Mouse (Mus musculus) hindbrain, embryonic 11.5 days (tissue): Measurements from ENCODE around the gene Vmn1r236. TPM values are rescaled to one million over a fixed set of nuclear protein-coding genes. Genes with fewer than 3 reads are reported as not detected.

Source experiments
- ATAC-seq: fragments of 200-750 bp; cut with Nextera tagmentation; 2 replicates; pipeline ENCODE4 v1.8.0; 2017; ENCODE audit warnings: mild to moderate bottlenecking, moderate TSS enrichment, moderate library complexity; ENCODE audit not compliant: low FRiP score
- DNase-seq: peaks from one replicate; pipeline ENCODE4 v3.0.0-alpha.2; 2015; ENCODE audit warnings: low spot score
- H3K27ac ChIP-seq: fragments of 300-500 bp; sonication (generic); 2 replicates; pipeline ENCODE4 v1.5.1; 2014; ENCODE audit warnings: mild to moderate bottlenecking, low read depth, low read length
- H3K27me3 ChIP-seq: fragments of 300-500 bp; sonication (generic); 2 replicates; pipeline ENCODE4 v1.6.1; 2014; ENCODE audit warnings: mild to moderate bottlenecking, low read length, moderate library complexity, mixed read lengths; ENCODE audit not compliant: control insufficient read depth, insufficient read depth
- H3K36me3 ChIP-seq: fragments of 300-500 bp; sonication (generic); 2 replicates; pipeline ENCODE4 v1.6.1; 2014; ENCODE audit warnings: mild to moderate bottlenecking, low read length, moderate library complexity, mixed read lengths; ENCODE audit not compliant: control insufficient read depth, insufficient read depth
- H3K4me1 ChIP-seq: fragments of 300-500 bp; sonication (generic); replicated peaks from 2 replicates; pipeline ENCODE4 v1.6.1; 2014; ENCODE audit warnings: low read length, mixed read lengths; ENCODE audit not compliant: control insufficient read depth, insufficient read depth
- H3K4me2 ChIP-seq: fragments of 300-500 bp; sonication (generic); replicated peaks from 2 replicates; pipeline ENCODE4 v1.6.1; 2014; ENCODE audit warnings: mild to moderate bottlenecking, low read depth, low read length
- H3K4me3 ChIP-seq: fragments of 300-500 bp; sonication (generic); 2 replicates; pipeline ENCODE4 v1.5.1; 2014; ENCODE audit warnings: low read depth, low read length
- H3K9ac ChIP-seq: fragments of 300-500 bp; sonication (generic); 2 replicates; pipeline ENCODE4 v1.6.1; 2014; ENCODE audit warnings: low read depth, low read length
- H3K9me3 ChIP-seq: fragments of 300-500 bp; sonication (generic); 2 replicates; pipeline ENCODE4 v1.6.1; 2016; ENCODE audit warnings: low read length; ENCODE audit not compliant: control insufficient read depth
- WGBS: fragments of 180-500 bp; shearing (Covaris S2); extraction: QIAGEN DNeasy Blood & Tissue Kit; methylation state at CpG from one replicate; pipeline ENCODE4 v1.1.7; 2014; 5-methylcytosine and 5-hydroxymethylcytosine counted together
- polyA plus RNA-seq: library from polyadenylated mRNA; unstranded; fragments of >200 nt; fragmentation: Nextera tagmentation; extraction: Ambion mirVana; gene quantifications from 2 replicates; pipeline ENCODE4 v1.2.1, GENCODE M21; 2014

Vmn1r236 gene
- not detected in 2 replicates for polyA plus RNA-seq

GRCm38 (mm10) chr17:21282642-21283041, at the start of gene Vmn1r236:
Vmn1r236 (plus strand) TSS chr17:21282942.
- no peak for ATAC-seq
- H3K4me2 ChIP-seq = no peak within 1 kb of the TSS
- H3K4me3 ChIP-seq = no peak within 1 kb of the TSS
- H3K9ac ChIP-seq = no peak within 1 kb of the TSS
- H3K9me3 ChIP-seq = no peaks in the 10 kb centered on the region
- no peak within 1 kb of the TSS for H3K27ac ChIP-seq
- WGBS = 81% methylated on average over 3 of the region's 3 CpGs
- H3K4me1 ChIP-seq = no peaks in the 10 kb centered on the region
- no peak for DNase-seq
- no peaks in the 10 kb centered on the region for H3K36me3 ChIP-seq
- no peaks in the 10 kb centered on the region for H3K27me3 ChIP-seq

DNA sequence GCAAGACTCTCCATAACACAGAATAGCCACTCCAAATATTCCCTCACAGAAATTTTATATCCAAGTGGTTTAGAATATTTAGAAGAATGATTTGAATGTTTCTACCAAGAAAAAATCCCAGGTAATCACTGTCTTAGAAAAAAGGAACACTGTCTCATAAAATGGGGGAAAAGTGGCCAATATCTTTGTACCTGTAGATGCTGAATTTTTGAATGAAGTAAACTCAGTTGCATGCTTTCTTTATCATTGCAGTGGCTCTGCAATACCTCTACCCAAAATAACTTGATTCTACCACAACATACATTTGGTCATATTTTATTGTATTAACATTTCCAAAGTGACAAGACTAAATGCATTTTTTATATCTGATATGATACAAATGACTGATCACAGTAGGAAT, 26.6 kb upstream of the Vmn1r236 start, which contains the start of gene Vmn1r235:
Gene Vmn1r235 (plus strand): TSS at position 301 of the 400 bp plus-strand sequence.
- Histone ChIP-seq H3K9ac (no peak within 1 kb of the TSS), H3K4me1 (no peaks in the 10 kb centered on the region), H3K4me3 (no peak within 1 kb of the TSS), H3K27ac (no peak within 1 kb of the TSS), H3K36me3 (no peaks in the 10 kb centered on the region), H3K27me3 (no peaks in the 10 kb centered on the region), H3K4me2 (no peak within 1 kb of the TSS), H3K9me3 (no peaks in the 10 kb centered on the region)
- ATAC-seq (no peak), DNase-seq (no peak)

- no peaks in the 10 kb centered on the region for H3K27me3 ChIP-seq
- no peaks in the 10 kb centered on the region for H3K4me1 ChIP-seq
- no peaks in the 10 kb centered on the region for H3K9me3 ChIP-seq
- no peak for ATAC-seq
- no peak overlapping the region for H3K4me3 ChIP-seq
- H3K4me2 ChIP-seq = no peak overlapping the region
- H3K27ac ChIP-seq = no peak overlapping the region
- H3K9ac ChIP-seq = no peak overlapping the region
- H3K36me3 ChIP-seq = no peaks in the 10 kb centered on the region
- DNase-seq = peak; percentile 58
- 19% methylated on average over 4 of the region's 4 CpGs for WGBS
Observed at GRCm38 (mm10) chr17:21272103-21272502, 10.6 kb upstream of the Vmn1r236 start.

DNA sequence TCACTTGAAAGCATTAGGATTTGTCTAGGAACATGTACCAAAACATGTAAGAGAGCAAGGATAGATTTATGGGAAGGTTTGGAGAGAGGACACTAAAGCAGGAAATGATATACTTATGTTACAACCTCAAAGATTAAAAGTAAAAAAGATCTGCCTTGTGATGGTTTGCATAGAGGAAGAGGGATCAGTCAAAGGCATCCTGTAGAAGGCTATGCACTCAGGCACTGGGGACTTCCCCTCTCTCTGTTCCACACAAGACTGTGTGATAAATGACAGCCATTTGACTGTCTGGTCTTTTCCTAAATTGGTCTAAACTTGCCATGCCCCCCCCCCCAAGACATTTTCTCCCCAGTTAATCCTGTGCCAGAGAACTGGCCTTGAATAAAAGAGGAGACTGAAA, 1.7 kb downstream of the Vmn1r236 start:
- no peak for ATAC-seq
- H3K4me3 ChIP-seq = no peak overlapping the region

GRCm38 (mm10) chr17:21289695-21290094, 7.0 kb downstream of the Vmn1r236 start:
- no peaks in the 10 kb centered on the region for H3K36me3 ChIP-seq
- no peaks in the 10 kb centered on the region for H3K4me1 ChIP-seq

More for the DNA sequence above, 1.7 kb downstream of the Vmn1r236 start:
- no peak overlapping the region for H3K4me2 ChIP-seq
- H3K36me3 ChIP-seq = no peaks in the 10 kb centered on the region
- no peaks in the 10 kb centered on the region for H3K9me3 ChIP-seq
- H3K27me3 ChIP-seq = no peaks in the 10 kb centered on the region
- no peak overlapping the region for H3K27ac ChIP-seq
- H3K4me1 ChIP-seq = no peaks in the 10 kb centered on the region
- DNase-seq = no peak
- H3K9ac ChIP-seq = no peak overlapping the region

GRCm38 (mm10) chr17:21311565-21311964, 28.8 kb downstream of the Vmn1r236 start, which contains the start of gene Vmn1r237:
Vmn1r237 (plus strand) TSS chr17:21311865.
- no peak within 1 kb of the TSS for H3K9ac ChIP-seq
- H3K27me3 ChIP-seq = no peaks in the 10 kb centered on the region
- H3K4me1 ChIP-seq = no peaks in the 10 kb centered on the region
- no peaks in the 10 kb centered on the region for H3K9me3 ChIP-seq
- H3K4me3 ChIP-seq = no peak within 1 kb of the TSS
- ATAC-seq = no peak
- no peak for DNase-seq
- H3K4me2 ChIP-seq = no peak within 1 kb of the TSS
- H3K36me3 ChIP-seq = no peaks in the 10 kb centered on the region
- no peak within 1 kb of the TSS for H3K27ac ChIP-seq

More at GRCm38 (mm10) chr17:21289695-21290094, 7.0 kb downstream of the Vmn1r236 start:
- H3K27me3 ChIP-seq = no peaks in the 10 kb centered on the region
- no peak overlapping the region for H3K4me2 ChIP-seq
- no peak overlapping the region for H3K27ac ChIP-seq
- DNase-seq (no peak), ATAC-seq (no peak)
- H3K9ac ChIP-seq = no peak overlapping the region
- no peaks in the 10 kb centered on the region for H3K9me3 ChIP-seq
- no peak overlapping the region for H3K4me3 ChIP-seq

Other genes with a start within 250 kb of the Vmn1r236 start
- not detected in 2 replicates for gene Vmn1r234, start 56.9 kb upstream of the Vmn1r236 start, polyA plus RNA-seq
- gene Vmn1r235, start 26.5 kb upstream of the Vmn1r236 start, polyA plus RNA-seq = not detected in 2 replicates
- not detected in 2 replicates for gene Vmn1r237, start 28.9 kb downstream of the Vmn1r236 start, polyA plus RNA-seq
- 3.1 and 4.0 TPM in 2 replicates for gene Zfp677, start 100.8 kb downstream of the Vmn1r236 start, polyA plus RNA-seq
- gene Zfp54, start 140.3 kb downstream of the Vmn1r236 start, polyA plus RNA-seq = 2.9 and 3.8 TPM in 2 replicates
- gene Zfp51, start 167.4 kb downstream of the Vmn1r236 start, polyA plus RNA-seq = 16.4 and 17.0 TPM in 2 replicates
- 8.6 and 10.5 TPM in 2 replicates for gene Zfp53, start 206.1 kb downstream of the Vmn1r236 start, polyA plus RNA-seq